Mouse (Mus musculus) myocyte (in vitro differentiated cells): ENCODE data around the gene Mfng.

Source experiments
- CEBPB ChIP-seq: IDR thresholded peaks from 2 replicates; pipeline ENCODE4 v1.6.1; 2011; ENCODE audit warnings: mild to moderate bottlenecking, moderate library complexity; ENCODE audit not compliant: poor library complexity, insufficient read depth, severe bottlenecking
- E2F4 ChIP-seq: IDR thresholded peaks from one replicate; pipeline ENCODE4 v1.6.1; 2011; ENCODE audit warnings: mild to moderate bottlenecking, control low read depth, moderate library complexity; ENCODE audit not compliant: insufficient read depth
- MAX ChIP-seq: IDR thresholded peaks from one replicate; pipeline ENCODE4 v1.6.1; 2011; ENCODE audit warnings: low read depth, mild to moderate bottlenecking, control low read depth
- MYOD1 ChIP-seq, 3 experiments: IDR thresholded peaks; one replicate each; pipeline ENCODE4 v1.6.1; 2011; ENCODE audit warnings: control low read depth in 2 of 3, low read depth in 2 of 3, mild to moderate bottlenecking in 2 of 3, moderate library complexity in 1 of 3; ENCODE audit not compliant: insufficient read length in 2 of 3, control insufficient read depth in 1 of 3
- MYOG ChIP-seq, 3 experiments: IDR thresholded peaks; one replicate each; pipeline ENCODE4 v1.6.1; 2011; ENCODE audit warnings: control low read depth in 2 of 3, low read depth in 2 of 3, mild to moderate bottlenecking in 2 of 3; ENCODE audit not compliant: insufficient read length in 2 of 3, control insufficient read depth in 1 of 3, insufficient read depth in 1 of 3
- POLR2A ChIP-seq: IDR thresholded peaks from one replicate; pipeline ENCODE4 v1.6.1; 2011; ENCODE audit warnings: low read depth, mild to moderate bottlenecking, control low read depth, moderate library complexity; ENCODE audit not compliant: insufficient read length
- POLR2AphosphoS2 ChIP-seq: IDR thresholded peaks from one replicate; pipeline ENCODE4 v1.6.1; 2011; ENCODE audit warnings: low read depth, control low read depth; ENCODE audit not compliant: insufficient read length
- TCF12 ChIP-seq: IDR thresholded peaks from one replicate; pipeline ENCODE4 v1.6.1; 2011; ENCODE audit warnings: mild to moderate bottlenecking, control low read depth; ENCODE audit not compliant: poor library complexity, insufficient read depth, severe bottlenecking

DNA sequence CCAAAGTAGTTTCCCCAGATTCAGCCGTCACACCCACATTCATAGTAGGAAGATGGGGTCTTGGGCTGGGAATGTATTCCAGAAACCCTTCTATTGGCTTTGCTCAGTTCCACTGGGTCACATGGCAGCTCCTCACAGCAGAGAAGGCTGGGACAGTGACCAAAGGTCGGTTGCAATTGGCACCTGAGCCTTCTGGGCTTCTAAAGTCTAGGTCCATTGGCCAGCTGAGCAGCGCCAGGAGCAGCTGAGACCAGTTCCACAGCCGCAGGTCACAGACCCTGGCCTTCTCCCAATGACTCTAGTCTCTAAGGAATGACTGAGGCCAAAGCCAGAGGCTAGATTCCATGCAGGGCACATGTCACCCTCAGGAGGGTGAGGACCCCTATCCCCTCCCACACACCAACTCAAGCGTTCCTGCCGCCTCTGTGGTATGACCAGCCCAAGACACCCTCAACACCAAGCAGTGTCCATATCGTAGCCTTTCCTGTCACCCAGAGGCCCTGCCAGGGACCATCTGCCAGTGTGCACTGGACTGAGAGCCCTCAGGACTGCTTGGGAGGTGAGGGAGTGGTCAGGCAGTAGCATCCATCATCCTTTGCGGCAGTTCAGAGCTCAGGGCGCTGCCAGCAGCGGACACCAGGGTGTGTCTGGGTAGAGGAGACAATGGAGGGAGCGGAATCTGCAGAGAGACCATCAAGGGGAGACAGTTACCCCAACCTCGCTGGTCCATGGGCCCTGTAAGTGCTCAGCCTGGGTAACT is 17.1 kb downstream of the Mfng start:
- TF ChIP-seq E2F4 (no peak), POLR2AphosphoS2 (no peak), POLR2A (no peak), TCF12 (no peak), CEBPB (no peak), MYOD1 (IDR thresholded peaks at IDR 0.05; ENCODE audit: control insufficient read depth in 1 of 3, insufficient read length in 2 of 3, low read depth in 2 of 3) (no peak), MYOG (IDR thresholded peaks at IDR 0.05; ENCODE audit: control insufficient read depth in 1 of 3, insufficient read depth in 1 of 3, insufficient read length in 2 of 3, low read depth in 2 of 3) (no peak), MAX (no peak)
